Mouse (Mus musculus) cerebellum, postnatal 10 days (tissue): Measurements from ENCODE around the gene Isg20l2.
A peak's percentile ranks its signal among the peaks of the same experiment; 100 is the strongest.

Source experiments
- DNase-seq, 2 experiments: peaks; one replicate each; pipeline ENCODE4 v3.0.0; 2021; ENCODE audit warnings: mixed read lengths in 2 of 2

Isg20l2 gene

GRCm38 (mm10) chr3:87913491-87913890 is 16.6 kb upstream of the Isg20l2 start:
- no peak for DNase-seq

GRCm38 (mm10) chr3:87913891-87914290 is 16.2 kb upstream of the Isg20l2 start:
- no peak for DNase-seq

GRCm38 (mm10) chr3:87916990-87917389 is 13.1 kb upstream of the Isg20l2 start:
- DNase-seq, result no peak

- DNase-seq, result no peak
Observed at GRCm38 (mm10) chr3:87918551-87918950, 11.6 kb upstream of the Isg20l2 start.

- peak; percentile 85 to 86 for DNase-seq
Observed at GRCm38 (mm10) chr3:87919336-87920108, 10.6 kb upstream of the Isg20l2 start, which contains the start of gene Mrpl24. Gene Mrpl24, plus strand, starts transcription at chr3:87919506.

- DNase-seq, result no peak
Observed at GRCm38 (mm10) chr3:87920270-87920943, 9.7 kb upstream of the Isg20l2 start.

- no peak for DNase-seq
Observed at GRCm38 (mm10) chr3:87924996-87925395, 5.1 kb upstream of the Isg20l2 start.

- DNase-seq, result no peak
Observed at GRCm38 (mm10) chr3:87927452-87927851, 2.7 kb upstream of the Isg20l2 start.

- DNase-seq, result no peak
Observed at GRCm38 (mm10) chr3:87929341-87930077, 605 bp upstream of the Isg20l2 start.

GRCm38 (mm10) chr3:87934026-87934425 is 3.9 kb downstream of the Isg20l2 start:
- DNase-seq, result no peak

GRCm38 (mm10) chr3:87934501-87934900 is 4.4 kb downstream of the Isg20l2 start:
- DNase-seq, result no peak

GRCm38 (mm10) chr3:87935201-87935600 is 5.1 kb downstream of the Isg20l2 start:
- DNase-seq, result no peak

- DNase-seq, result peak; percentile 95 to 97
Observed at GRCm38 (mm10) chr3:87935776-87936175, 5.7 kb downstream of the Isg20l2 start.

GRCm38 (mm10) chr3:87940611-87941010 is 10.5 kb downstream of the Isg20l2 start:
- no peak for DNase-seq

GRCm38 (mm10) chr3:87942471-87942870 is 12.4 kb downstream of the Isg20l2 start:
- DNase-seq, result no peak

GRCm38 (mm10) chr3:87943586-87943985 is 13.5 kb downstream of the Isg20l2 start:
- no peak for DNase-seq

- peak; percentile 41 to 55 for DNase-seq
Observed at GRCm38 (mm10) chr3:87944838-87945600, 14.9 kb downstream of the Isg20l2 start.

- DNase-seq, result no peak
Observed at GRCm38 (mm10) chr3:87945781-87946540, 15.8 kb downstream of the Isg20l2 start.

- no peak for DNase-seq
Observed at GRCm38 (mm10) chr3:87946541-87946860, 16.4 kb downstream of the Isg20l2 start.

- DNase-seq, result no peak
Observed at GRCm38 (mm10) chr3:87947056-87947810, 17.1 kb downstream of the Isg20l2 start.

GRCm38 (mm10) chr3:87947811-87948199 is 17.7 kb downstream of the Isg20l2 start:
- no peak for DNase-seq
